ENCODE assay signal across 16 mouse cellular contexts in genomic region chr3:119056144-119056543, GRCm38 (mm10).
"Had no signal": no experiment of that assay in that cellular context is flagged by ENCODE, and none has a peak within 500 bp of the region (broad histone marks: within the 10 kb centered on the region; RNA-seq: fewer than 3 reads in every experiment).

No protein-coding gene starts in this region.

- H3K36me3 ChIP-seq: neural tube, embryonic 13.5 days; neural tube, embryonic 15.5 days; stomach, embryonic 15.5 days had no signal

- H3K4me3 ChIP-seq: neural tube, embryonic 13.5 days; neural tube, embryonic 15.5 days; stomach, embryonic 15.5 days had no signal

- H3K4me1 ChIP-seq: neural tube, embryonic 13.5 days; neural tube, embryonic 15.5 days; stomach, embryonic 15.5 days had no signal

- H3K27me3 ChIP-seq: neural tube, embryonic 13.5 days; neural tube, embryonic 15.5 days; stomach, embryonic 15.5 days had no signal

- H3K27ac ChIP-seq: neural tube, embryonic 13.5 days; neural tube, embryonic 15.5 days; stomach, embryonic 15.5 days; stomach, postnatal 0 days had no signal

- H3K4me2 ChIP-seq: neural tube, embryonic 13.5 days; neural tube, embryonic 15.5 days; stomach, embryonic 15.5 days had no signal

- H3K9ac ChIP-seq: neural tube, embryonic 13.5 days; neural tube, embryonic 15.5 days; stomach, embryonic 15.5 days had no signal

- DNase-seq: retina, postnatal 1 day; right cerebral cortex, adult 18-20 months; right cerebral cortex, postnatal 14 days; right cerebral cortex, postnatal 25 days; right cerebral cortex, postnatal 4 days; spleen, adult 18-20 months; thymus, adult 18-20 months; thymus, adult 2 months; thymus, postnatal 14 days; thymus, postnatal 25 days; thymus, postnatal 36 days; thymus, postnatal 4 days had no signal

- H3K9me3 ChIP-seq: neural tube, embryonic 13.5 days; neural tube, embryonic 15.5 days; stomach, embryonic 15.5 days had no signal
